Mouse (Mus musculus) B cell, adult 62 days (primary cell): ENCODE data around the gene Vwa2. TPM values are rescaled to one million over a fixed set of nuclear protein-coding genes. Genes with fewer than 3 reads are reported as not detected.

Experiments
- total RNA-seq: library from RNA; stranded (reverse); gene quantifications from 4 replicates; pipeline ENCODE4 v1.2.4, GENCODE M21; 2023

Vwa2 gene
- not detected in 4 replicates for total RNA-seq

DNA sequence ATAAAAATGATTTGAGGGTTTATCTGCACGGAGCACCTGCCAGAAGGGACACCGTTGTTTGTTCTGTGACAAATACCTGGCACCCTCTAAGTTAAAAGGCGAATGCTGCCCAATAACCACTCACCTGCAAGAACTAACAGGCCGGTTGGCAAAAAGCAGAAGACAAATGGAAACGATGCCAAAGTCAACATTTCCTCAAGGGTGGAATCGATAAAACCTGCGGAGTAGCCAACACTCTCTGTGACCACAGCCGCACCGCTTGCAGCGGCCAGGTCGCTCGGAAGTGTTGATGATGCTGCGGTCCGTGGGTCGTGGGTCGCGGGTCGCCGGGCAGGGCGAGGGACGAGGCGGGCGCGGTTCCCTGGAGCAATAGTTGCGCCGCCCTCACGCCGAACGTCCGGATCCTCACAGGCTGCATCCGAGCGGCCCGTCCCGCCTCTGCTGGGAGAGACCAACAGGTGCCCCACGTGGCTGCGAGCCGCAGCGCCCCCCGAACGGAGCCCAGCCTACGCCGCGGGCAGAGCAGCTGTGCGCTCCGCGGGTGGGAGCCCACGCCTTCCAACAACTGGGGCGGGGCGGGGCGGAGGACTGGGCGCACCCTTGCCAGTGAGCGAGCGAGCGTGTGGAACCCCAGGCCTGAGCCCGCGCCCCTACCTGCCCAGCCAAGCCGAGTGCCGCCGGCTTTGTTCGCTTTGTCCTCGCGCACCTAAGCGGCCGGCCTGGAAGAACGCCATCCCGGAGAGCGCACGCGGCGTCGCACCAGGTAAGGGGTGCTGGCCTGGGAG lies at the start of gene Vwa2:
Vwa2 (plus strand) TSS at position 434 of the 785 bp plus-strand sequence.

GRCm38 (mm10) chr19:56826047-56826631 lies 47.9 kb upstream of the Vwa2 start, which contains the start of gene Tdrd1:
Gene Tdrd1 (plus strand): TSS chr19:56826209.

Other genes with a start within 250 kb of the Vwa2 start
- 0.18 to 0.32 TPM (median 0.25 TPM) in 3 of 4 replicates, not detected in the other for gene Adrb1, start 152.1 kb upstream of the Vwa2 start, total RNA-seq
- gene Ccdc186, start 52.1 kb upstream of the Vwa2 start, total RNA-seq = 27.8 to 35.0 TPM (median 31.8 TPM) in 4 replicates
- not detected in 4 replicates for gene Tdrd1, start 48.0 kb upstream of the Vwa2 start, total RNA-seq
- gene Afap1l2, start 134.0 kb downstream of the Vwa2 start, total RNA-seq = not detected in 4 replicates